Mouse (Mus musculus) erythroblast, embryonic 14.5 days (primary cell): ENCODE results near the gene 4933430I17Rik. TPM values are rescaled to one million over a fixed set of nuclear protein-coding genes. Genes with fewer than 3 reads are reported as not detected.
A peak's percentile ranks its signal among the peaks of the same experiment; 100 is the strongest.
"Not testable (repeated sequence)": the region's sequence is repeated elsewhere in the genome, so short reads cannot be mapped to it uniquely, and the experiment has no call there.

Experiments
- H3K27me3 ChIP-seq: 2 replicates; pipeline ENCODE4 v1.6.1; 2012; ENCODE audit warnings: inconsistent platforms; ENCODE audit not compliant: control insufficient read depth
- H3K36me3 ChIP-seq: 2 replicates; pipeline ENCODE4 v1.6.1; 2012; ENCODE audit warnings: mild to moderate bottlenecking, inconsistent platforms; ENCODE audit not compliant: control insufficient read depth
- H3K4me1 ChIP-seq: 2 replicates; pipeline ENCODE4 v1.6.1; 2012; ENCODE audit warnings: inconsistent platforms; ENCODE audit not compliant: control insufficient read depth
- H3K4me3 ChIP-seq: replicated peaks from 2 replicates; pipeline ENCODE3; 2012; ENCODE audit warnings: moderate library complexity, mild to moderate bottlenecking, inconsistent platforms
- H3K9me3 ChIP-seq: 2 replicates; pipeline ENCODE4 v1.6.1; 2012; ENCODE audit warnings: low read length, inconsistent platforms, mixed read lengths; ENCODE audit not compliant: control insufficient read depth
- GATA1 ChIP-seq: IDR thresholded peaks from 2 replicates; pipeline ENCODE4 v1.6.1; 2012; ENCODE audit warnings: low read length, inconsistent platforms, mixed read lengths
- TAL1 ChIP-seq: IDR thresholded peaks from 3 replicates; pipeline ENCODE4 v1.6.1; 2012; ENCODE audit warnings: low read length, inconsistent platforms, mixed read lengths
- polyA plus RNA-seq: library from polyadenylated mRNA; stranded (reverse); fragments of >175 nt; gene quantifications from 2 replicates; pipeline ENCODE4 v1.2.3, GENCODE M21; 2012

Gene 4933430I17Rik
- not detected in 2 replicates for polyA plus RNA-seq

DNA sequence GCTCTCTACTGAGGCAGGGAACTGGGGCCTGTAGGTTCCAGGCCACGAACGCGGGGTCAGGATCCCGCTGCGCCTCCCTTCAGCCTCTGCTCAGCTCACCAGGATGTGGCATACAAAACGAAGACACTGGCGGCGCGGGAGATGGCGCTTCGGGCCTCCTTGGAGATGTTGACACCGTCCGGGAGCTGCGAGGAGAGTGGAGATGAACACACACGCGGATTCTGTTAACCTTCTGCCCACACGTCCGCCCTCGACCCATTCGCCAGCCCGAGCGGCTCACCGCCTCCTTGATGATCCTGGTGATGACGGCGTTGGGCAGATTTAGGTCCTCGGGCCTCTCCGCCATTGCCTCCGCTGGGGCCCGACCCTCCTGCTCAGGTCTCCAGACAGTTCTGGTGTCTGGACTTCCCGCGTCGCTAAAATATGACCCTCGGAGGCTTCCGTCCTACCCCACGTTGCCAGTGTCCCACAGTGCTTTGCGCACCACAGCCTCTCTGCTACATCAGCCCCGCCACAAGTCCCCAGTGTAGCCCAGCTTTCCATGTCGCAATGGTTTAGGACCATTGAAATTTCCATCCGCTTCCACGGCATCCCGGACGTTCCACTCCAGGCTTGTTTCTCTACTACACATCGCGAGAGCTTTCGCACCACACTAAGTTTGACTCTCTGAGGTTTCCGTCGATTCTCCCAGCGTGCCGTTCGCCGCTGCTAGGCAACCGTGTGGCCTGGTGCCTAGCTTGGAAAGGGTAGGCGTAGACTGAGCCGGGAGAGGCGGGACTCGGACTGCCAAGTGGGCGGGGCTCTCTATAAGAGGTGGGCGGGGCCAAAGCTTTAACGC lies at the start of gene 4933430I17Rik, which contains the start of gene Pole3:
Gene 4933430I17Rik, plus strand, starts transcription at position 719 of the 838 bp plus-strand sequence.
Gene Pole3, minus strand, starts transcription at position 418 of the 838 bp plus-strand sequence.
- no peak for TF ChIP-seq GATA1
- TF ChIP-seq TAL1, result no peak
- peaks cover 60% of the 10 kb centered on the region for H3K4me1 ChIP-seq
- H3K4me3 ChIP-seq, result peak within 1 kb of the TSS; percentile 81
- no peaks in the 10 kb centered on the region for H3K27me3 ChIP-seq
- peaks cover 34% of the 10 kb centered on the region for H3K36me3 ChIP-seq
- no peaks in the 10 kb centered on the region for H3K9me3 ChIP-seq

DNA sequence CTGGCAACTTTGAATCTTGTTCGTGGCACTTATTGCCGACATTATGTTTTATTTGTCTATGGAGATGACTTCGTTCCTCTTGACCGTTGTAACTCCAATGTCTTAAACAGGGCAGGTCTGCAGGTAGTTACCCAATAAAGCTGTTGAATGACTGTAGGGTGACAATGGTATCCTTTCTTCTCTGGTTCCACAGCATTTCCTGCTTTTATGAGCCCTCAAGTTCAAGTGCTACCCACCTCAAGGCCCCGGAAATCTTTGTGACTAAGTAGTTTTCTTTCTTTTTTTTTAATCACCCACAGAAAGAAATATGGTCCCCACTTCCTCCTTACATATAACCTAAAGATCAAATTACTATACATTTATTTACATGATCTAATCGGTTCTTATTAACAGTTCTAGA lies 49.4 kb upstream of the 4933430I17Rik start:
- Histone ChIP-seq H3K4me3 (no peak overlapping the region), H3K36me3 (no peaks in the 10 kb centered on the region), H3K4me1 (peaks cover 41% of the 10 kb centered on the region), H3K27me3 (peaks cover 37% of the 10 kb centered on the region), H3K9me3 (peaks cover 6% of the 10 kb centered on the region; the same call in 1 of the 2 replicates)
- TF ChIP-seq GATA1 (no peak), TAL1 (no peak)

DNA sequence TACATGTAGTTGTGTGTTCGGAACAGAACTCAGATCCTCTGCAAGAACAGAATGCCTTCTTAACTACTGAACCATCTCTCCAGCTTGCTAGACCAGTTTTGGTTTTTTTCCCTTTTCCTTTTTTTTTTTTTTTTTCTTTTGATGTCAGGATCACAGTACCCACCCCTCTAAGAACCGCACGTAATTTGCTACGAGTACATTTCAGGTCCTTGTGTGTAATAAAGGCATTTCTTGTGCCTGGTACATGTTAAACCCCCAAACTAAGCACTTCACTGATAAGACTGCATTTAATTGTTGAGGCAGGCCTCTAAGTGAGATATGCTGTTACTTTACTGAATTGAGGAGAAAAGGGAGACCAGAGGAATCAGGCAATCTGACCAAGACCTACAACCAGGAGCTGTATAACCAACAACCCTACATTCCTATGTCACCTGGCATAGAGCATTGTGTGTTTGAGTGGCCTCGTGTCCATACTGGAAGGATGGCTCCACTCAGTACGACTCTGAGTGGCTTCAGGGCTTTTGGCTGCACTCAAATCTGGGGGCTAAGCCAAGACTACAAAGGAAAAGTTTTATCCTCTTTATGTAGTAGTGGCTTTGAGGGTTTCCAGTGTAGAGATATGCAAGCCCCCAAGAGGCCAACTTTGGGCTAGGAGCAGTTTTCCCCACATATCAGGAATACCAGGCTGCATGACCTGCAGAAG lies 47.5 kb upstream of the 4933430I17Rik start:
- Histone ChIP-seq H3K36me3 (no peaks in the 10 kb centered on the region), H3K4me1 (peaks cover 35% of the 10 kb centered on the region), H3K27me3 (peaks cover 56% of the 10 kb centered on the region), H3K9me3 (peaks cover 6% of the 10 kb centered on the region; the same call in 1 of the 2 replicates), H3K4me3 (no peak overlapping the region)
- TF ChIP-seq GATA1 (no peak), TAL1 (no peak)

DNA sequence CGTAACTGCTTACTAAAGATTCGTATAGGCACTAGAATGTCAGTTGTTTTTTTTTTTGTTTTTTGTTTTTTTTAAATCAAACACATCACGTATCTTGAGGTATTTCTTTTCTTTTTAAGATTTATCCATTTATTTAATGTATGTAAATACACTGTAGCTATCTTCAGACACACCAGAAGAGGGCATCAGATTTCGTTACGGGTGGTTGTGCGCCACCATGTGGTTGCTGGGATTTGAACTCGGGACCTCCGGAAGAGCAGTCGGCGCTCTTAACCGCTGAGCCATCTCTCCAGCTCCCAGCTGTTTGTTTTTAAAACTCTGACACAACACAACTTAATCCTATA lies 45.6 kb upstream of the 4933430I17Rik start:
- Histone ChIP-seq H3K27me3 (peaks cover 62% of the 10 kb centered on the region), H3K4me1 (peaks cover 28% of the 10 kb centered on the region), H3K4me3 (peak overlapping the region; percentile 53)
- H3K36me3 ChIP-seq, H3K9me3 ChIP-seq: not testable (repeated sequence)

DNA sequence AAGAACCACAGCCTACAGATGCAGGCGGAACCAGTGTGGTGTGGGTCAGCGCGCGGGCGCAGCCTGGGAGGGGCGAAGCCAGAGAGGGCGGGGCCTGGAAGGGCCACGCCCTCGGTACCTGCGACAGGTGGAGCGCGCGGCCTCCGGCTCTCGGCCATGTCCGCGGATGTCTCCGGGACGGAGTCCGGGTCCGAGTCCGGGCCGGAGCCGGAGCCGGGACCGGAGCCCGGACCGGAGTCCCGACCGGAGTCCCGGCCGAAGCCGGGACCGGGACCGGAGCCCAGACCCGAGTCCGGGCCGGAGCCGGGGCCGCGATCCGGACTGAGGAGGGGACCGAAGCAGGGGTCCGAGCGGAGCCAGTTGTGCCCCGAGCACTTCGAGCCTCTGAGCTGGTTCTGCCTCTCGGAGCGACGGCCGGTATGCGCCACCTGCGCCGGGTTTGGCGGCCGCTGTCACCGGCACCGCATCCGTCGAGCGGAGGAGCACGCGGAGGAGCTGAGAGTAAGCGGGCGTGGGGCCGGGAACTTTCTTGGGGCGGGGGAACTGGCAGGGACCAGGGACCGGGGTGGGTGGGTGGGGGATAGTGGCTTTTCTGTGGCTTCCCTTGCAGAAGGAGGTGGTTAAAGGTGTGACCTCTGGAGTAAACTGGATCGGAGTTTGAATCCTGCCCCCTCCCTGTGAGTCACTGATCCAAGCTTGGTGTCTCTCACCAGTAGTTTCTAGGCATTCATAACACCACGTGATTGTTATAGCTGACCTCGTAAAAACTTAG lies 45.0 kb upstream of the 4933430I17Rik start, which contains the start of gene Bspry:
Gene Bspry, plus strand, starts transcription at position 117 of the 772 bp plus-strand sequence.
- no peaks in the 10 kb centered on the region for H3K36me3 ChIP-seq
- peaks cover 6% of the 10 kb centered on the region; the same call in 1 of the 2 replicates for H3K9me3 ChIP-seq
- peak within 1 kb of the TSS; percentile 53 for H3K4me3 ChIP-seq
- H3K4me1 ChIP-seq, result peaks cover 32% of the 10 kb centered on the region
- peaks cover 62% of the 10 kb centered on the region for H3K27me3 ChIP-seq
- no peak for TF ChIP-seq GATA1
- no peak for TF ChIP-seq TAL1

DNA sequence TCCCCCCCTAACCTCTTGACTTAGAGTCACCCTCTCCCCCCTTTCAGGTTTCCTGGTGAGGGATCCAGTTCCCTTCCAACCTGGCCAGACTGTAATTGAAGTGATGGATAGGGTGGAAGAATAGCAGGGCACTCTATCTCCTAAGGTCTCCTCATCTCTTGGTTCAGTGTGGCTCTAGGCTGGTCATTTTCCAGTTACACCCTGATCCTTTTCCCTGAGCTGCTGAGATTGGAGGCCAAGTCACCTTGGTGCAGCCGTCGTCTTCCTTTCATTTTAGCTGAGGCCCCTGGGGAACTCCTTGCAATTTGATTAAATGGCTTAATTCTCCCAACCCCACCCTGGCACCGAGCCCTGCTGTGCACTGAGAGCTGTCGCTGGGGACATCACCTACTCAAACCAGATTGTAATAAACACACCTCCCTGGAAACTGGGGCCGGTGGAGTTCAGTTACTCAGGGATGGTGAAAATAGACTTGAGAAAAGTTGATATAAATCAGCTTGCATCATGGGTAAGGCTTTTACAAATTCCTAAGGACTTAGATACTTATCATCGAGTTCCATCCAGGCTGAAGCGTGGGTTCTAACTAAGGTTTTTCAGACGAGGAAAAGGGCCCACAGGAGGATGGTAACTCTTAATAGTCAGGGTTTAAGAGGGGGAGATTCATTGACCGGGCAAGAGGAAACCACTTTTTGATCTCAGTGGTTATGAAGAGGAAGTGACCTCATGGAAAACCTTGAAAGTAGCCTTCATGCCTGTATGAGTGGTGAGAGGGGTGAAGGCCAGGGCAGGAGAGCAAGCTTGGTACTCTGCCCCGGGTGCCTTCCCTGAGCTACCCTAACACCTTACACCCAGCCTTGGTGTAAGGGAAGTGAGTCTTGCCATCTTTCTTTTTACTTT lies 44.2 kb upstream of the 4933430I17Rik start:
- H3K4me1 ChIP-seq, result peaks cover 39% of the 10 kb centered on the region
- H3K36me3 ChIP-seq, result no peaks in the 10 kb centered on the region
- TF ChIP-seq GATA1 (no peak), TAL1 (no peak)
- H3K27me3 ChIP-seq, result peaks cover 60% of the 10 kb centered on the region
- no peak overlapping the region for H3K4me3 ChIP-seq
- H3K9me3 ChIP-seq, result peaks cover 6% of the 10 kb centered on the region; the same call in 1 of the 2 replicates

DNA sequence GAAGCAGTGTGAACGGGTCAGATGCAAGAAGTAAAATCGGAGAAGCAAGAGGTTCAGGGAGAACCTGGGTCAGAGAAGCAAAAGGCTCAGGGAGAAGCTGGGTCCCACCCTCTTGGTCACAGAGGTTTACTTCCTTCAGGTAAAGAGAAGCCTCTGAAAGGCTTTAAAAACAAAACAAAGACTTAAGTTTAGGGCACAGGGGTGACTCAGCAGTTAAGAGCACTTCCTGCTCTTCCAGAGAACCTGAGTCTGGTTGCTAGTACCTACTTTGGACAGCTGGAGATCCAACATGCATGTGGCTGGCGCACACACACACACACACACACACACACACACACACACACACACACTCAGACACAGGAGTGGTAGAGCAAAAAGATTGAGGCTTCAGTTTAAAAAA lies 40.2 kb upstream of the 4933430I17Rik start:
- TF ChIP-seq GATA1, result no peak
- TF ChIP-seq TAL1, result no peak
- no peaks in the 10 kb centered on the region; the same call in 1 of the 2 replicates for H3K36me3 ChIP-seq

More for the DNA sequence above, 40.2 kb upstream of the 4933430I17Rik start:
- Histone ChIP-seq H3K4me3 (no peak overlapping the region), H3K4me1 (peaks cover 50% of the 10 kb centered on the region), H3K9me3 (peaks cover 3% of the 10 kb centered on the region; the same call in 1 of the 2 replicates), H3K27me3 (peaks cover 33% of the 10 kb centered on the region)
